Mouse (Mus musculus): ENCODE results near the gene Cwh43. TPM values are rescaled to one million over a fixed set of nuclear protein-coding genes. Genes with fewer than 3 reads are reported as not detected.

The Cwh43 gene
- polyA plus RNA-seq, 1 experiment = not detected

DNA sequence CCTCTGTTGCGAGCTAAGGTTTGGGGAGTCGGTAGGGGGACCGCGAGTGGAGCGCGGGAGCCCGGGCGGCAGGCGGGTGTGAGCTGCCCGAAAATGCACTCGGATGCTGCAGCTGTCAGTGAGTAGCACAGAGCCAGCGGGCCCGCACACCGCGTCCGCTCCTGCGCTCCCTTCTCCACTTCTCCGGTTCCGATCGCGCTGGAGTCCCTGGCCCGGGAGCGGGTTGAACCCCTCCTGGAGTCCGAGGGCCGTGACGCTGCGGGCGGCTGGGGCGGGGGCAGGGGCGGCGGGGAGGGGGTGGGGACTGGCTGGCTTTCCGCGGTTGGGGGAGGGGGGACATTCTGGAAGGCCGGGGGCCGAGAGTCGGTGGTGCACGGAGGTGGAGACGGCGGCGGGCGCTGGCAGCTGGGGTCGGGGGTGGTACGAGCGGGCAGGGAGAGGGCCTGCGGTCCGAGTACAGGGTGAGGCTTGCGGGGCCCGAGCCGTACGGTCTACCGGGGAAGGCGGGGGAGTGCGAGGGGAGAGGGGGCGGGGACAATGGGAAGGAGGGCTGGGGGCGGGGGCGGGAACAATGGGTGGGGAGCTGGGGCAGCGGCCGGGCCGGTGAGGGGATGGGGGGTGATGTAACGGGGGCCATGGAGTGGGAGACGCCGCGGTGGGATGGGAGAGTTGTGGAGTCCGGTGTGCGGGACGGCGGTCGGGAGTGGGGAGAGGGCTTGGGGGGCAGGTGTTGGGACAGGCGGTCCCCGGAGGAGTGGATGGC is 85.4 kb downstream of the Cwh43 start:
- TF ChIP-seq FLI1 (IDR thresholded peaks at IDR 0.05; ENCODE audit: low read length) (no peak), GATA1 (IDR thresholded peaks at IDR 0.05; ENCODE audit: borderline replicate concordance, low read length) (no peak)
- H3K36me3 ChIP-seq (replicated peaks; ENCODE audit: low read length) = no peaks in the 10 kb centered on the region
- peaks cover 32% of the 10 kb centered on the region for H3K4me1 ChIP-seq
- no peaks in the 10 kb centered on the region for H3K9me3 ChIP-seq
- H3K27me3 ChIP-seq (replicated peaks) = peaks cover 2% of the 10 kb centered on the region
- H3K4me3 ChIP-seq (replicated peaks) = peak overlapping the region; percentile 99

DNA sequence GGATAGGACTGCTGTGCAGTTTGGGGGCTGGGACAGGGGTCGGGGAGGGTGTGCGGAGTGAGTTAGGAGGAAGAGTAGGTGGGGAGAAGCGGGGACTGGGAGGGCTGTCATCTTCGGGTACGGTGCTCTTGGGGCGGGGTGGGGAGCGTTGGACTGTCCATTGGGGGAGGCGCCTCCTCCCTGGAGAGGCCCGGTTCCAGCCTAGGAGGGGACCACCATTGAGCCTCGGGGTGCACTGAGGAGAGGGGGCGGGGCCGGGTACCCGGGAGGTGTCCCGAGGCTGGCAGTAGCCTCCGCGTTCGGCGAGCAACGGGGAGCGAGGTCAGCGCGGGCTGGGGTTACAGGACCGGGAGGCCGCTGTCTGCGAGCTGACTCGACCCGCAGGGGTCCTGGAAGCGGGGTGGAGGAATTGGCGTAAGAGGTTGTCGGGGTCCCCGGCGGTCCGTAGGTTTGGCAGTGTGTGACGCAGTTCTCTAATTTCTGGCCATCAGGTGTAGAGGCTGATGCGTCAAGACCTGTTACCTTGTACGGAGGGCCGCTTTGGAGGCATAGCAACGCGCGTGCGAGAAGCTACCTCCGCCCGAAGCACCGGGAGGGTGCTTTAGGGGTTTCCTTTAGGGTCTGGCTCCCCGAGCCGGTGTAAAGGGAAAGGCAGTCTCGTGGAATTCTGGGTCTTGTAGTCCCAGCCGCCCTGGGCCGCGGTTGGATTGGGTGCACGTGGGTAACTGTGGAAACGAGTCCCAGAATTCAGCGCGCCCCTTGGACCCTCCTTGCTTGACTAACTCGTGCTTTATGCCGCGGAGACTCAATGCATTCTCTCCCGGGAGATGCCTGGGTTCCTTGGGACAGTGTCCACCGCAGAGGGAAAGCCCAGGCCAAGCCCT is 86.2 kb downstream of the Cwh43 start:
- H3K9me3 ChIP-seq = no peaks in the 10 kb centered on the region
- TF ChIP-seq GATA1 (IDR thresholded peaks at IDR 0.05; ENCODE audit: borderline replicate concordance, low read length) = no peak
- TF ChIP-seq FLI1 (IDR thresholded peaks at IDR 0.05; ENCODE audit: low read length) = no peak
- H3K27me3 ChIP-seq (replicated peaks) = peaks cover 2% of the 10 kb centered on the region
- peak overlapping the region; percentile 99 for H3K4me3 ChIP-seq (replicated peaks)
- no peaks in the 10 kb centered on the region for H3K36me3 ChIP-seq (replicated peaks; ENCODE audit: low read length)
- peaks cover 38% of the 10 kb centered on the region for H3K4me1 ChIP-seq

DNA sequence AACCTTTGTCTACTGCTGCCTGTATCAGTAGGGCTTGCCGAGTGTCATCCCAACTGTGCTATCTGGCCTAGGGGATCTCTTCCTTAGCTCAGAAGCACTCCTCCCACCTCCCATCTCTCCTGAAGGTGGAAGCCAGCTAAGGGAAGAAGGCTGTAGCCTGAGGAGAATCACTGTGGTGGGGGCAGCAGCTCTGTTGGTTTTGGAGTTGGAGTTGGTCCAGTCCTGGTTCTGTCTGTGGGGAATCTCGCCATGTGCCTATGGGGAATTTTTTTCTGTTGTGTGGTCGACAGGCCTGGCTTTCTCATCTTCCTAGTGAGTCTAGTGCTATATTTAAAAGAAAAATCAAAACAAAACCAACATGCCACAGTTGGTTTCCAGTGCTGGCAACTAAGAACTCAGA is 91.5 kb downstream of the Cwh43 start:
- peaks cover 69% of the 10 kb centered on the region for H3K4me1 ChIP-seq
- H3K27me3 ChIP-seq (replicated peaks) = no peaks in the 10 kb centered on the region
- TF ChIP-seq GATA1 (IDR thresholded peaks at IDR 0.05; ENCODE audit: borderline replicate concordance, low read length) = no peak
- TF ChIP-seq FLI1 (IDR thresholded peaks at IDR 0.05; ENCODE audit: low read length) = no peak
- no peaks in the 10 kb centered on the region for H3K36me3 ChIP-seq (replicated peaks; ENCODE audit: low read length)
- no peaks in the 10 kb centered on the region for H3K9me3 ChIP-seq
- H3K4me3 ChIP-seq (replicated peaks) = no peak overlapping the region

DNA sequence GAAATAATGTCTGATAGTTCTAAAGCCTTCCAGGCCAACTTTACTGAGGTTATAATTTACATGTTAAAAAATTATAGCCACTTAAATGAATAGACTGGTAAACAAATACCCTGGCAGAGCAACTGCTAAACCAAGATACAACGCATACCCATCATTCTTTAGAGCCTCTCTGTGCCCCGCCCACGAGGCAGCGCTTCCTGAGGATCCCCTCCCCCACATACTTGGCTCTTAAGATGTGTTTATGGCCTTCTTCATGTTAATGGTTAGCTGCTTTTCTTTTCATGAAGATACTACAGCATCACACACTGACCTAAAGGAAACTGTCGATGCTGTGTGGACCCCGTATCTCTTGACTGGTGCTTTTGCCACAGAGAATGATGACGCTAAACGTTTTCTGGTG is 92.7 kb downstream of the Cwh43 start:
- no peak overlapping the region for H3K4me3 ChIP-seq (replicated peaks)
- no peaks in the 10 kb centered on the region for H3K27me3 ChIP-seq (replicated peaks)
- peaks cover 70% of the 10 kb centered on the region for H3K4me1 ChIP-seq
- H3K9me3 ChIP-seq = no peaks in the 10 kb centered on the region
- TF ChIP-seq GATA1 (IDR thresholded peaks at IDR 0.05; ENCODE audit: borderline replicate concordance, low read length) (no peak), FLI1 (IDR thresholded peaks at IDR 0.05; ENCODE audit: low read length) (no peak)
- no peaks in the 10 kb centered on the region for H3K36me3 ChIP-seq (replicated peaks; ENCODE audit: low read length)

DNA sequence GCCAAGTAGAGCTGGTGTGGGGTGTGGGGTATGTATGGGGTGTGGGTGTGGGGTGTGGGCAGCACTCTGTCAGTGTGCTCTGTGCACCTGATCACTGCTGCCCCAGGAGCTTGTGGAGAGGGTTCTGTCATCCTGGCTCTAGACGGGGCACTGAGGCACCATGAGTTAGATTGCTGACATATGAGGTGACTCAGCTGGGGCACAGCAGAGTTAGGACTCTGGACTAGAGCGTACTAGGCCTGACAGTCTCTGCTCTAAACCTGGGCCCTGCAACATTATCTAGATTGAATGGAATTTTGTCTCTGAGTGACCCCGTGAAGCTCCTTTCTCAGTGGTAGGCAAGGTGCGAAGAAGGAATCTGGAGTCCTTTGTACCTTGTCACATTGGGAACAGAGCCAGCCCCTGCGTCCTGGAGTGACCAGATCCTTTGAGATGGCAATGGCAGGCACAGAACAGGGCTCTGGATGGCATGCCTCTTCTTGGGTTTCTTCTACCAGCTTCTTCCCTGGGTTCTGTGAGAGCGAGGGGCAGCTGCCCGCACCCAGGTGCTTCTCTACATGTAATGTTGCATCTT is 95.1 kb downstream of the Cwh43 start:
- Histone ChIP-seq H3K4me3 (replicated peaks) (no peak overlapping the region), H3K9me3 (no peaks in the 10 kb centered on the region), H3K27me3 (replicated peaks) (no peaks in the 10 kb centered on the region), H3K4me1 (peaks cover 64% of the 10 kb centered on the region), H3K36me3 (replicated peaks; ENCODE audit: low read length) (no peaks in the 10 kb centered on the region)
- TF ChIP-seq FLI1 (IDR thresholded peaks at IDR 0.05; ENCODE audit: low read length) (no peak), GATA1 (IDR thresholded peaks at IDR 0.05; ENCODE audit: borderline replicate concordance, low read length) (no peak)

DNA sequence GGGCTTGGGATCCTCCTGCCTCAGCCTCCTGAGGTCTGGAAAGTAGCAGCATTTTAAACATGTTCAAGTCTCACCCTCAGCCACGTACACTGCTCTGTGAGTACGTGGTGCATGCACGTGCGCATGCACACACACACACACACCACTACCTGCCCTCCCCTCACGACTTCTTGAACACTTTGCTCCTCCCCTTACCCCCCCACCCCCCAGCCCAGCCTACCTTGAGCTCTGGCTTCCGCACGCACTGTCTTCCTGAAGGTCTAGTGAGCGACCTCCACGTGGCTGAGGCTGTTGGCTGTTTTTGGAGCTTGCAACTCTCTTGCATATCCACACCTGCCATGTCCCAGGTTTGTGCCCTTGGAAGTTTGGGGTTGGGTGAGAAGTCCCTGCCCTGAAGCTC is 96.5 kb downstream of the Cwh43 start:
- no peaks in the 10 kb centered on the region for H3K27me3 ChIP-seq (replicated peaks)
- H3K4me1 ChIP-seq = peaks cover 55% of the 10 kb centered on the region
- H3K36me3 ChIP-seq (replicated peaks; ENCODE audit: low read length) = no peaks in the 10 kb centered on the region
- H3K9me3 ChIP-seq = no peaks in the 10 kb centered on the region
- TF ChIP-seq FLI1 (IDR thresholded peaks at IDR 0.05; ENCODE audit: low read length) (no peak), GATA1 (IDR thresholded peaks at IDR 0.05; ENCODE audit: borderline replicate concordance, low read length) (no peak)
- no peak overlapping the region for H3K4me3 ChIP-seq (replicated peaks)

Other genes with a start within 250 kb of the Cwh43 start
- 14.1 and 27.6 TPM in 2 replicates for gene Fryl, start 149.5 kb upstream of the Cwh43 start, polyA plus RNA-seq (2012; ENCODE audit: insufficient read depth, low replicate concordance)
- gene Ociad1, start 113.3 kb upstream of the Cwh43 start, polyA plus RNA-seq (2012; ENCODE audit: insufficient read depth, low replicate concordance) = 15.0 and 106 TPM in 2 replicates
- gene Ociad2, start 65.0 kb upstream of the Cwh43 start, polyA plus RNA-seq (2012; ENCODE audit: insufficient read depth, low replicate concordance) = 0.75 TPM in 1 of 2 replicates, not detected in the other
- 0.66 TPM in 1 of 2 replicates, not detected in the other for gene Dcun1d4, start 74.9 kb downstream of the Cwh43 start, polyA plus RNA-seq (2012; ENCODE audit: insufficient read depth, low replicate concordance)
- gene Lrrc66, start 226.5 kb downstream of the Cwh43 start, polyA plus RNA-seq (2012; ENCODE audit: insufficient read depth, low replicate concordance) = 0.13 TPM in 1 of 2 replicates, not detected in the other
- 0.57 and 1.8 TPM in 2 replicates for gene Sgcb, start 241.7 kb downstream of the Cwh43 start, polyA plus RNA-seq (2012; ENCODE audit: insufficient read depth, low replicate concordance)
- not detected in 2 replicates for gene Spata18, start 245.3 kb downstream of the Cwh43 start, polyA plus RNA-seq (2012; ENCODE audit: insufficient read depth, low replicate concordance)

Measured in megakaryocyte, embryonic 14.5 days (primary cell).